Mouse (Mus musculus) left cerebral cortex, adult 6 months (tissue): Measurements from ENCODE around the gene Arhgef3. TPM values are rescaled to one million over a fixed set of nuclear protein-coding genes. Genes with fewer than 3 reads are reported as not detected.

Experiments
- long read RNA-seq, 2 experiments: library from polyadenylated mRNA; unstranded; transcript quantifications; one replicate each; pipeline ENCODE4 v2.0.0; 2019 to 2020
- polyA plus RNA-seq: library from polyadenylated mRNA; unstranded; fragments of <200 nt; fragmentation: Nextera tagmentation; gene quantifications from 2 replicates; pipeline ENCODE4 v1.2.3, GENCODE M21; 2021

Gene Arhgef3
- polyA plus RNA-seq, result 15.8 and 19.9 TPM in 2 replicates
- long read RNA-seq, experiment 1, transcript Arhgef3-201 (11 exons, 3,585 nt), result minor isoform, 5 of 277 reads
- long read RNA-seq, experiment 1, transcript Arhgef3-202 (10 exons, 3,618 nt), result major isoform, 140 of 277 reads
- long read RNA-seq, experiment 1, partial matches to known transcripts, result 113 of 277 reads
- long read RNA-seq, experiment 1, other reads (novel, unspliced or antisense), result 19 of 277 reads
- long read RNA-seq, experiment 2, transcript Arhgef3-202 (10 exons, 3,618 nt), result major isoform, 16 of 38 reads
- long read RNA-seq, experiment 2, partial matches to known transcripts, result 19 of 38 reads
- long read RNA-seq, experiment 2, other reads (novel, unspliced or antisense), result 3 of 38 reads

GRCm38 (mm10) chr14:27114362-27115274 is at the start of gene Arhgef3:
Gene Arhgef3, plus strand, starts transcription at chr14:27114899.

GRCm38 (mm10) chr14:27428573-27428972 is 313.9 kb downstream of the Arhgef3 start, which contains the start of gene Fam208a:
Gene Fam208a, plus strand, starts transcription at chr14:27428834.

Other genes starting within 250 kb of the Arhgef3 start
- gene Asb14, start 220.3 kb upstream of the Arhgef3 start, polyA plus RNA-seq, result 0.34 TPM in 1 of 2 replicates, not detected in the other
- gene Appl1, start 143.7 kb upstream of the Arhgef3 start, polyA plus RNA-seq, result 67.2 and 93.7 TPM in 2 replicates
- gene Hesx1, start 120.5 kb upstream of the Arhgef3 start, polyA plus RNA-seq, result not detected in 2 replicates
- gene Il17rd, start 76.0 kb upstream of the Arhgef3 start, polyA plus RNA-seq, result 0.80 and 0.96 TPM in 2 replicates